Mouse (Mus musculus) bone marrow macrophage, adult 2 months (primary cell): ENCODE measurements around the gene Cckbr.

Experiments used
- CTCF ChIP-seq: IDR thresholded peaks from 2 replicates; pipeline ENCODE4 v1.5.1; 2012; ENCODE audit warnings: low read depth, mild to moderate bottlenecking, low read length, moderate library complexity
- POLR2A ChIP-seq: IDR thresholded peaks from 2 replicates; pipeline ENCODE4 v1.6.1; 2012; ENCODE audit warnings: mild to moderate bottlenecking, low read depth, low read length, borderline replicate concordance

GRCm38 (mm10) chr7:105499676-105500075 is 74.1 kb downstream of the Cckbr start:
- no peak for TF ChIP-seq CTCF
- TF ChIP-seq POLR2A = no peak
